Mouse (Mus musculus) CH12.LX (cell line): ENCODE results near the gene Cldn34b2.
A peak's percentile ranks its signal among the peaks of the same experiment; 100 is the strongest.

Experiments used
- CTCF ChIP-seq, 2 experiments: IDR thresholded peaks in 1 of 2; conservative IDR thresholded peaks in 1 of 2; 2 replicates each; pipeline ENCODE4 v1.5.1; 2011 to 2012; ENCODE audit warnings: low read depth in 2 of 2, low read length in 2 of 2, improper control_type of control experiment in 1 of 2, inconsistent platforms in 1 of 2, mild to moderate bottlenecking in 1 of 2, moderate library complexity in 1 of 2
- EP300 ChIP-seq: IDR thresholded peaks from 2 replicates; pipeline ENCODE4 v1.6.1; 2011; ENCODE audit warnings: low read length, improper control_type of control experiment
- ETS1 ChIP-seq: conservative IDR thresholded peaks from 2 replicates; pipeline ENCODE4 v1.6.1; 2012; ENCODE audit warnings: low read depth, mild to moderate bottlenecking, inconsistent platforms, low read length, improper control_type of control experiment, moderate library complexity
- JUN ChIP-seq: IDR thresholded peaks from 2 replicates; pipeline ENCODE4 v1.6.1; 2011; ENCODE audit warnings: low read depth, mild to moderate bottlenecking, low read length, improper control_type of control experiment, moderate library complexity; ENCODE audit not compliant: insufficient read depth
- JUND ChIP-seq: conservative IDR thresholded peaks from 2 replicates; pipeline ENCODE4 v1.6.1; 2011; ENCODE audit warnings: low read depth, low read length, improper control_type of control experiment
- MAX ChIP-seq: IDR thresholded peaks from 2 replicates; pipeline ENCODE4 v1.6.1; 2011; ENCODE audit warnings: low read length, improper control_type of control experiment
- NELFE ChIP-seq: IDR thresholded peaks from 2 replicates; pipeline ENCODE4 v1.6.1; 2011; ENCODE audit warnings: low read depth, low read length, improper control_type of control experiment
- POLR2A ChIP-seq: IDR thresholded peaks from 2 replicates; pipeline ENCODE4 v1.6.1; 2011; ENCODE audit warnings: low read depth, mild to moderate bottlenecking, improper control_type of control experiment, low read length
- ZC3H11A ChIP-seq: IDR thresholded peaks from 2 replicates; pipeline ENCODE4 v1.6.1; 2012; ENCODE audit warnings: low read depth, mild to moderate bottlenecking, inconsistent platforms, low read length, improper control_type of control experiment

DNA sequence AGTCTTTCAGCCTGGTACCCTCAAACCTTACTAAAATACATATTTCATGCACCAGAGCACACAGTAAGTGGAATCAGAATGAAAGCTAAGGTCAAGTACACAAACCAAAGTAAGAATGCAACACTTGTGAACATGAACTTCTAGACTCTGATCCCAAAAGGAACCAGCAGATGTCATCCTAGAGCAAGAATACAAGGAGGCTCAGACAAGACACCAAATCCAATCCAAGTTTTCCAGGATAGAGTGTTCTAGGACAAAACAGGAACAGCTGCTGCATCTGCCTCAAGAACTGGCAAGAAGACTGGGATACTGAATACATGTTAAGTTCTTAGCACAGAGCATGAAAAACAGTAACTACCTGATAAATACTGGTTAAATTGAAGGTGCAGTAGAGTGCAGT, 30.2 kb downstream of the Cldn34b2 start:
- peak in 1 of 2 experiments; percentile 51; a peak in 2 of 4 replicates for TF ChIP-seq CTCF (conservative IDR thresholded peaks at IDR 0.05 in 1 of 2, IDR thresholded peaks at IDR 0.05 in 1 of 2; ENCODE audit: low read depth in 2 of 2, low read length in 2 of 2)
- TF ChIP-seq NELFE: no peak
- no peak for TF ChIP-seq ETS1
- no peak for TF ChIP-seq ZC3H11A
- TF ChIP-seq JUN: no peak
- TF ChIP-seq JUND: no peak
- TF ChIP-seq MAX: no peak
- TF ChIP-seq POLR2A: no peak
- no peak for TF ChIP-seq EP300
